Mouse (Mus musculus) 3T3-L1 (cell line): ENCODE measurements at regions not wholly inside any gene's neighbourhood (a gene's known extent, or its start where the extent isn't known, plus 50 kb on each side); places are given as distances from the start of the nearest gene placed in this dataset.
A peak's percentile ranks its signal among the peaks of the same experiment; 100 is the strongest.

Source experiments
- DNase-seq: peaks from one replicate; pipeline ENCODE4 v3.0.0-alpha.2; 2015; ENCODE audit warnings: low read depth, low spot score

- DNase-seq, result no peak
Observed at GRCm38 (mm10) chr9:72217296-72218028, 57.2 kb upstream of the Zfp280d start.

GRCm38 (mm10) chr9:72218736-72219135, 55.9 kb upstream of the Zfp280d start:
- no peak for DNase-seq

GRCm38 (mm10) chr9:72219892-72220291, 54.8 kb upstream of the Zfp280d start:
- no peak for DNase-seq

GRCm38 (mm10) chr9:72221333-72221732, 53.3 kb upstream of the Zfp280d start:
- peak; percentile 34 for DNase-seq
